Mouse (Mus musculus): ENCODE data around the gene Lamc1.

GRCm38 (mm10) chr1:153197316-153197850 is 135.2 kb downstream of the Lamc1 start:
- no peak for TF ChIP-seq CTCF (IDR thresholded peaks at IDR 0.05; ENCODE audit: borderline replicate concordance, control insufficient read depth, extremely low read depth, insufficient read depth, low read length, poor library complexity)
- TF ChIP-seq POLR2A (IDR thresholded peaks at IDR 0.05; ENCODE audit: control insufficient read depth, extremely low read depth, insufficient read depth, low read length, poor library complexity): no peak

Data from thymus, adult 2 months (tissue).